Mouse (Mus musculus) limb, embryonic 14.5 days (tissue): ENCODE data around the gene Gm45618. TPM values are rescaled to one million over a fixed set of nuclear protein-coding genes. Genes with fewer than 3 reads are reported as not detected.

Source experiments
- ATAC-seq: fragments of 200-750 bp; cut with Nextera tagmentation; 2 replicates; pipeline ENCODE4 v1.8.0; 2017; ENCODE audit warnings: low read depth, moderate number of reproducible peaks, moderate TSS enrichment; ENCODE audit not compliant: low FRiP score
- DNase-seq: peaks from one replicate; pipeline ENCODE4 v3.0.0-alpha.2; 2015; ENCODE audit warnings: low spot score
- H3K27ac ChIP-seq: fragments of 300-500 bp; sonication (generic); replicated peaks from 2 replicates; pipeline ENCODE4 v1.5.1; 2014; ENCODE audit warnings: low read depth, mild to moderate bottlenecking, low read length, moderate library complexity, mixed read lengths
- H3K27me3 ChIP-seq: fragments of 300-500 bp; sonication (generic); 2 replicates; pipeline ENCODE4 v1.6.1; 2014; ENCODE audit warnings: low read length, mixed read lengths; ENCODE audit not compliant: control insufficient read depth, insufficient read depth
- H3K36me3 ChIP-seq: fragments of 300-500 bp; sonication (generic); 2 replicates; pipeline ENCODE4 v1.6.1; 2014; ENCODE audit warnings: mild to moderate bottlenecking, low read length, moderate library complexity, mixed read lengths; ENCODE audit not compliant: control insufficient read depth, insufficient read depth
- H3K4me1 ChIP-seq: fragments of 300-500 bp; sonication (generic); 2 replicates; pipeline ENCODE4 v1.6.1; 2014; ENCODE audit warnings: antibody characterized with exemption, low read length, mixed read lengths; ENCODE audit not compliant: control insufficient read depth, insufficient read depth
- H3K4me2 ChIP-seq: fragments of 300-500 bp; sonication (generic); replicated peaks from 2 replicates; pipeline ENCODE4 v1.6.1; 2014; ENCODE audit warnings: low read depth, mild to moderate bottlenecking, low read length, moderate library complexity; ENCODE audit not compliant: severe bottlenecking
- H3K4me3 ChIP-seq: fragments of 300-500 bp; sonication (generic); replicated peaks from 2 replicates; pipeline ENCODE4 v1.5.1; 2014; ENCODE audit warnings: low read length
- H3K9ac ChIP-seq: fragments of 300-500 bp; sonication (generic); 2 replicates; pipeline ENCODE4 v1.6.1; 2014; ENCODE audit warnings: mild to moderate bottlenecking, low read depth, low read length, moderate library complexity; ENCODE audit not compliant: severe bottlenecking
- H3K9me3 ChIP-seq: fragments of 300-500 bp; sonication (generic); 2 replicates; pipeline ENCODE4 v1.6.1; 2016; ENCODE audit warnings: low read length; ENCODE audit not compliant: control insufficient read depth
- POLR2A ChIP-seq: fragments of 200-500 bp; IDR thresholded peaks from 2 replicates; pipeline ENCODE4 v1.8.0; 2012; ENCODE audit warnings: inconsistent platforms, mild to moderate bottlenecking, moderate library complexity, borderline replicate concordance; ENCODE audit not compliant: insufficient read depth, insufficient read length; ENCODE audit errors: extremely low read depth
- WGBS: fragments of 180-500 bp; shearing (Covaris S2); extraction: QIAGEN DNeasy Blood & Tissue Kit; methylation state at CpG from one replicate; pipeline ENCODE4 v1.1.7; 2014; 5-methylcytosine and 5-hydroxymethylcytosine counted together
- polyA plus RNA-seq, 2 experiments: library from polyadenylated mRNA; depleted of rRNA in 1 of 2; stranded (reverse) in 1 of 2; unstranded in 1 of 2; fragments of >200 nt; fragmentation: Nextera tagmentation in 1 of 2; extraction: Ambion mirVana in 1 of 2; gene quantifications; 2 replicates each; pipeline versions ENCODE4 v1.2.1 to v1.2.3; 2012 to 2014

Gene Gm45618
- polyA plus RNA-seq, 2 experiments: not detected

DNA sequence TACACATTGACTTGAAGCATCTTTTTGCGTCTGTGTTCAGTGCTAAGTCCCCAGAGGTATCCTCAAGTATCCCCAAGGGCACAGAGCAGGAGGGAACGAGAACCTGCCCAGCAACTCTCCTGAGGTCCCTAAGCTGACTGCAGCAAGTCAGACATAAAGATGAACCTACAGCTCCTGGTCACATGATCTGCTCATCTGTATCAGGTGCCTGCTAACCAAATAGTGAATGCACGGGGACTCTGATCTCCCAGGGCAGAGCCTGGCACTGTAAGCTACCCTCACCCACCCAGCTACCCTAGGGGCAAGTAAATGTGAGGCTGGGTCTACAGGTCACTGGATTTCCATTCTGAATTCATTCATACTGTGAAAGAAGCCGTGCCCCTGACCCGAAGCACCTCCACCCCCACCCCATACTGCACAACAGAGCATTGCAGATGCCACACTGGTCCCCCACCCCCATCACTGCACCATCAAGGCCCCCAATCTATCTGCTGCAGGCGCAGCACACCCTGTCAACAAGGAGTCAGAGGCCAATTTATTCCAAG lies 26.8 kb downstream of the Gm45618 start:
- no peak for TF ChIP-seq POLR2A
- ATAC-seq (no peak), DNase-seq (no peak)
- H3K4me3 ChIP-seq: peak overlapping the region; percentile 66
- peaks cover 46% of the 10 kb centered on the region for H3K27me3 ChIP-seq
- peaks cover 17% of the 10 kb centered on the region; the same call in 1 of the 2 replicates for H3K4me1 ChIP-seq
- H3K27ac ChIP-seq: no peak overlapping the region
- no peaks in the 10 kb centered on the region for H3K9me3 ChIP-seq
- no peak overlapping the region for H3K9ac ChIP-seq
- H3K36me3 ChIP-seq: no peaks in the 10 kb centered on the region
- peak overlapping the region; percentile 91 for H3K4me2 ChIP-seq
- whole genome bisulfite sequencing: 32% methylated on average over 6 of the region's 6 CpGs

DNA sequence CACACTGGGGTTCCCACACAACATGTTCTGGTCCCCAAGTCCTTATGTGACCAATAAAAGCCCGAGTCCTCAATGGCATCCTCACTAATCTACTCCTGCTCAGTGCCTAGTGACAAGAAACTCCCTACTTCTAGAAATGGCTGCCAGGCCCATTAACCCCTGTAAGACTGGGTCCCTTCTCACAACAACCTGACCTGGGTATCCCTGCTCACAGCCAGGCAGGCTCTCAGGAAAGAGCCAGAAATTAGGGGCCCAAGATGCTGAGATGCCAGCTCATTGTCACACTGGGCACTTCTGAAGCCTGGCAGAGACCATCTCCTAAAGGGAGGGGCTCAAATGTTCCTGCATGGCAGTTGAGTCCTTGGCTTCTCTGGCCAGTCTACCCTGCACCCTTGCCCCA lies 27.5 kb downstream of the Gm45618 start:
- H3K9ac ChIP-seq: no peak overlapping the region
- 0 out of 2 replicates have a peak overlapping the region, but pooled peaks have one; percentile 3 for H3K4me2 ChIP-seq
- ATAC-seq (no peak), DNase-seq (no peak)
- no peak for TF ChIP-seq POLR2A
- H3K4me3 ChIP-seq: no peak overlapping the region
- peaks cover 46% of the 10 kb centered on the region for H3K27me3 ChIP-seq
- peaks cover 17% of the 10 kb centered on the region; the same call in 1 of the 2 replicates for H3K4me1 ChIP-seq
- H3K9me3 ChIP-seq: no peaks in the 10 kb centered on the region
- 50% methylated on average over 1 of the region's 1 CpGs for WGBS
- H3K27ac ChIP-seq: no peak overlapping the region
- no peaks in the 10 kb centered on the region for H3K36me3 ChIP-seq

DNA sequence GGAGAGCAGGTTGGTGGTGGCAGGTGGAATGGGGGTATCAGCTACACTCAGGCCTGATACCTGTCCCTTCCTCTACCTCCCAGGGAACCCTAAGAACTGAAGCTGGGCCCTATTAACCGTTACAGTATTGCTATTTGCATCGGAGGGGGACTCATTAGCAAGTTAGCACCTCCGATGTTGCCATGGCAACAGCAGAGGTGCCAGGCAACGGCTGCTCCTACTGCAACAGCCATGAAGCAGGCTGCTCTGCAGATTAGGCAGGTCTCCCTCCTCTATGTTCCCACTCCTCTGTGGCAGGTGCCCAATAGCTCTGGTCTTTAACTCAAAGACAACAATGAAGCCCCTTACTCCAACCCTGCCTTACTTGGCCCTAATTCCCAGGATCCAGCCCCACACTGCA lies 28.7 kb downstream of the Gm45618 start:
- Histone ChIP-seq H3K4me2 (no peak overlapping the region), H3K4me3 (no peak overlapping the region), H3K27ac (no peak overlapping the region), H3K9me3 (no peaks in the 10 kb centered on the region), H3K9ac (no peak overlapping the region), H3K4me1 (peaks cover 17% of the 10 kb centered on the region; the same call in 1 of the 2 replicates), H3K27me3 (peaks cover 38% of the 10 kb centered on the region), H3K36me3 (no peaks in the 10 kb centered on the region)
- 0% methylated on average over 4 of the region's 4 CpGs for WGBS
- DNase-seq: no peak
- ATAC-seq: no peak
- TF ChIP-seq POLR2A: no peak

DNA sequence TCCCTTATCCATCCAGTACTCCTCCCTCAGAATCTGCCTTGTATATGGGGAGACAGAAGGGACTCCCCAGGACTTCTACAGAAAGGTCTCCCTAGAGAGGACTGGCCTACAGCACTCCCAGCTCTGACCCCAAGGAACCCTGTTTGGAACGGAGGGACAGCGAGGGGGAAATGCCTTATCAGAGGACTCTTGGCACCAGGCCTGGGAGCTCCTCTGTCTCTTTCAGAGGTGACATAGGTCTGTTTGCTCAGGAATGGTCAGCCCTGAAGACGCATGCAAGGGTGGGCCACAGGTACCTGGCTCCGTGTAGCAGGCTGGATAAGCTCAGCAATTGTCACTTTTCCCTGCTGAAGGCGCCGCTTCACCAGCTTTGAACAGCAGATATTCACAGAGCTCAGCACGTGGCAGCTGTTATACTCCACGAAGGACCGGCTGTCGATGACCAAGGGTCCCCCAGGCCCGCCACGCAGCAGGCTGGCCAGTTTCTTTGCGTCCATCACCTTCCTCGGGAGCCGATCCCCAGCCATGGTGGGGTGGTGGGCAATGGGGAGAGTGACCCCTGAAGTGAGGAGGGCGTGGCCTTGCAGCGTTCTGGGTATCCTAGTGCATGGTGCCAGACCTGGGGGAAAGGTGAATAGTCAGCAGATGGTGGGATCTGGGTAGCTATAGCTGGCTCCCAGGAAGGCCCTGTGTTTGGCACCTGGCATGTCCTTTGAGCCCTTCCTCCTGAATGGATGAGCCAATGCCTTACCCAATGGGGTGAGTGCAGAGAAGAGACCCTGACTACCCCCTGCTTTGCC lies 30.7 kb downstream of the Gm45618 start:
- Histone ChIP-seq H3K27me3 (peaks cover 23% of the 10 kb centered on the region), H3K9me3 (no peaks in the 10 kb centered on the region), H3K4me3 (no peak overlapping the region), H3K36me3 (no peaks in the 10 kb centered on the region), H3K4me1 (peaks cover 12% of the 10 kb centered on the region; the same call in 1 of the 2 replicates), H3K27ac (no peak overlapping the region), H3K9ac (no peak overlapping the region), H3K4me2 (no peak overlapping the region)
- WGBS: 62% methylated on average over 17 of the region's 17 CpGs
- DNase-seq (no peak), ATAC-seq (no peak)
- no peak for TF ChIP-seq POLR2A

DNA sequence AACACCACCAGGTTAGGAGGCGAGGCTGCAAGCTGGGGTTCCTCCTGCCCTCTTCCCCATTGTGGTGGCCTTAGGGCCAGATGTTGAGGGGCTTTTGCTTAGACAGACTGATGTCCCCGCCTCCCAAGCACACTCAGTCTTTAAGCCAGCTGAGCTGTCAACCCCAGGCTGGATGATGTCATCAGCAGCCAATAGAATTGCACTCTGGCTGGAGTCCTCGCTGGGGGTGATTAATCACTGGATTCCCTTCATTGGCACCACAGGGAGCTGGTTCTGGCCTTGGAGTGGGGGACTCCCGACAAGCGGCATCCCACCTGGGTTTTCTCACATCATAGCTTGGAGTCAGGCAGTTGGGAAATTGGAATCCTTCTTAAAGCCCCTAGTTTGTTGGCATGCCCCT lies 31.6 kb downstream of the Gm45618 start:
- ATAC-seq (peak; percentile 69), DNase-seq (peak; percentile 52)
- Histone ChIP-seq H3K27ac (no peak overlapping the region), H3K9me3 (no peaks in the 10 kb centered on the region), H3K4me2 (no peak overlapping the region), H3K27me3 (peaks cover 23% of the 10 kb centered on the region), H3K4me1 (peaks cover 13% of the 10 kb centered on the region), H3K9ac (no peak overlapping the region), H3K36me3 (no peaks in the 10 kb centered on the region), H3K4me3 (no peak overlapping the region)
- 4% methylated on average over 5 of the region's 5 CpGs for WGBS
- no peak for TF ChIP-seq POLR2A
